Mouse (Mus musculus): ENCODE results near the gene Nsmce1. TPM values are rescaled to one million over a fixed set of nuclear protein-coding genes. Genes with fewer than 3 reads are reported as not detected.

The Nsmce1 gene
- polyA plus RNA-seq (2015; fragmentation: Nextera tagmentation; extraction: Ambion mirVana): 105 and 110 TPM in 2 replicates

DNA sequence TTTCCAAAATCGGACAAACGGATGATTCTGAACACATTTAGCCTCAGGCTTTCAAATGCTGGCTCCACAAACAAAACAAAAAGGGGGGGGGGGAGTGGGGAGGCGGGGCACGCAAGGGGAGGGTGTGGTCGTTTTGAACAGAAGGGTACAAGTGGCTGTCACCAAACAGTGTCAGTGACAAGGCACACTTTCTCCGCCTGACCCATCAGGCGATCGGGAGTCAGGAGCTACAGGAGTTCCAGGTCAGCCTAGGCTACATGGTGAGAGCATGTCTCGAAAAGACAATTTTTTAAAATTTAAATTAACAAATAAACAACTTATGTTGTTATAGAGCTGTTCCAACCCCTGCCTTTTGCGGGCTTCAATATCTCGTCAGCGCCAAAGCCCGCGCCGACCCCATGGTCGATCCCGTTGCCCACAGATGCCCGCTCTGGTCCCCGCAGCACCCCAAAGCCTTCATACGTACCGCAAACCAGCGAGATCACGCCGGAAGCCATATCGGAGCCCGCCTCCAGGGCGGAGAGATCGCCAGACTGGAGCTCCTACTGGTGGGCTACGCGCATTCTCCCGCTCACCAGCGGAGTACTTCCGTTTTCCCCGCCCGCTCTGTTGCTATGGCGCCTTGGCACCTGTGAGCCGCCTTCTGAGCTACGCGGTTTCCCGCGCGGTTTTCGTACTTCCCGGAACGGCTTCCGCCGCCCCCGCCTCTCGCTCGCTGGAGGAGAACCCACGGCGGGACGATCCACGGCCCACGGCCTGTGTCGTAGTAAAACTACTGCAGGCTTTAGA lies at the start of gene Nsmce1:
Nsmce1 (minus strand) TSS at position 650 of the 789 bp plus-strand sequence.
- Histone ChIP-seq H3K4me3 (replicated peaks) (peak within 1 kb of the TSS; percentile 65), H3K9me3 (replicated peaks) (no peaks in the 10 kb centered on the region), H3K9ac (peak within 1 kb of the TSS; percentile 60), H3K4me2 (replicated peaks) (peak within 1 kb of the TSS; percentile 66), H3K4me1 (peaks cover 14% of the 10 kb centered on the region), H3K27me3 (no peaks in the 10 kb centered on the region), H3K27ac (replicated peaks) (peak within 1 kb of the TSS; percentile 84), H3K36me3 (peaks cover 2% of the 10 kb centered on the region; the same call in 1 of the 2 replicates)
- WGBS: under 1% methylated on average over 56 of the region's 56 CpGs
- ATAC-seq (ENCODE audit: insufficient number of reproducible peaks, low FRiP score, low TSS enrichment, low read depth): peak; percentile 98

DNA sequence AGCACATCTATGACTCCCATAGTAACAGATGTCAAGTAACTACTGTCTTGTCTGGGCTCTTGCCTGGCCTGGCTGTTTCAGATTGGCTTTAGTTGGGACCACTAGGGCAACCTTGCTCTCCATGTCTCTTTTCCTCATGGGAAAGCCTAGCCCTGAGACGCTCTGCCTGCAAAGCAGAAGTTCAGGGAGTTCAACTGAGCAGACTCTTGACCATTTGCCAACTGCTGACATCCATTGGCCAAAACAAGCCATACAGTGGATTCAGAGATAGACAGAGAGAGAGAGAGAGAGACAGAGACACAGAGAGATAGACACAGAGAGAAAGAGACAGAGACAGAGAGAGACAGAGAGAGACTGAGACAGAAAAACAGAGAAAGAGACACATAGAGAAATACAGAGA lies 49.6 kb upstream of the Nsmce1 start:
- WGBS: 89% methylated on average over 1 of the region's 1 CpGs
- Histone ChIP-seq H3K27ac (replicated peaks) (no peak overlapping the region), H3K4me2 (replicated peaks) (no peak overlapping the region), H3K4me3 (replicated peaks) (no peak overlapping the region), H3K27me3 (no peaks in the 10 kb centered on the region), H3K36me3 (no peaks in the 10 kb centered on the region), H3K4me1 (0 out of 2 replicates have a peak, but pooled peaks cover 5% of the 10 kb centered on the region), H3K9me3 (replicated peaks) (no peaks in the 10 kb centered on the region), H3K9ac (no peak overlapping the region)
- ATAC-seq (ENCODE audit: insufficient number of reproducible peaks, low FRiP score, low TSS enrichment, low read depth): no peak

DNA sequence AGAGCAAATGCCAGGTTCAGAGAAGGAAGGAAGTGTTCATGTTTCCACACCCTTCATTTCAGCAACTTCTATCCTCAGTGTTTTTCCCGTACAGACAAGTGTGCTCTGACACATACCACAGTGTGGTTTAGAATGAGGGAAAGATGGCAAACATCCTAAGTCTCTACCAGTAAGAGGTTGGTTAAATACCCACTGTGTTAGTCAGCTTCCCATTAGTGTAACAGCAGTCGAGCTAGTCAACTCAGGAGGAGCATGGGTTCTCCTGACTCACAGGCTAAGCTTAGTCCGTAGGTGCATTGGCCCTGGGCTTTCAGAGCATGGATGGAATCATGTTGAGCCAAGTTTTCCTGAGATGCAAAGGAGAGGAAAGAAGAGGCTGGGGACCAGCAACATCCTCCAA lies 48.0 kb upstream of the Nsmce1 start:
- Histone ChIP-seq H3K27ac (replicated peaks) (no peak overlapping the region), H3K4me1 (0 out of 2 replicates have a peak, but pooled peaks cover 5% of the 10 kb centered on the region), H3K4me3 (replicated peaks) (no peak overlapping the region), H3K9ac (no peak overlapping the region), H3K27me3 (no peaks in the 10 kb centered on the region), H3K4me2 (replicated peaks) (no peak overlapping the region), H3K36me3 (no peaks in the 10 kb centered on the region), H3K9me3 (replicated peaks) (0 out of 2 replicates have a peak, but pooled peaks cover 3% of the 10 kb centered on the region)
- ATAC-seq (ENCODE audit: insufficient number of reproducible peaks, low FRiP score, low TSS enrichment, low read depth): no peak
- 79% methylated on average over 3 of the region's 3 CpGs for WGBS

DNA sequence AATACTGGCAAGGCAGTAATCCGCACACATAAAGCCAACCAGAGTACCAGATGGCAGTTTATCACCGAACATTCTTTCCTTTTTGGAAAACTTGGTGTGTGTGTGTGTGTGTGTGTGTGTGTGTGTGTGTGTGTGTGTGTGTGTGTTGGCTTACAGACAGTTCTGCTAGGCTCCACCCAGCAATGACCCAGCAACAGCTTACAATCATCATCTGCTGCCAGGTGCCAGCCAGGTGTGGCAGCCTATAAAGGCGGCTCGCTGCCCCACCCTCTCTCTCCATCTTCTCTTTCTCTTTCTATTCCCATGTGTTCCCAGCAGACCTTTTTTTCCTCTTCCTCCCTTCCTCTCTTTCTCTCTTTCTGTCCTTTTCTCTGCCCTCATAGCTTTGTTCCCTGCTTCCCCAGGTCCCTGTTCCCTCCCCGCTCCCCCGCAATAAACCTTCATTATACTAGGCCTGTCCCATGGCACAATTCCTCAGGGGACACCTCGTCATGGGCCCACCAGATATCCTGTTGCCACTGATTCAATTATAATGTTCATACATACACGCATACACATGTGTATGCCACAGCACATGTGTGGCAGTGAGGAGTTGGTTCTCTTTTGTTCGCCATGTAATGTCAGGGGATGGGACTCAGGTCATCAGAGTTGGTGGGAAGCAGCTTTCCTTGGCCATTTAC lies 36.6 kb upstream of the Nsmce1 start:
- Histone ChIP-seq H3K9me3 (replicated peaks) (no peaks in the 10 kb centered on the region), H3K4me3 (replicated peaks) (no peak overlapping the region), H3K9ac (no peak overlapping the region), H3K36me3 (no peaks in the 10 kb centered on the region), H3K27ac (replicated peaks) (no peak overlapping the region), H3K4me2 (replicated peaks) (no peak overlapping the region), H3K4me1 (no peaks in the 10 kb centered on the region), H3K27me3 (no peaks in the 10 kb centered on the region)
- 86% methylated on average over 9 of the region's 9 CpGs for WGBS
- no peak for ATAC-seq (ENCODE audit: insufficient number of reproducible peaks, low FRiP score, low TSS enrichment, low read depth)

DNA sequence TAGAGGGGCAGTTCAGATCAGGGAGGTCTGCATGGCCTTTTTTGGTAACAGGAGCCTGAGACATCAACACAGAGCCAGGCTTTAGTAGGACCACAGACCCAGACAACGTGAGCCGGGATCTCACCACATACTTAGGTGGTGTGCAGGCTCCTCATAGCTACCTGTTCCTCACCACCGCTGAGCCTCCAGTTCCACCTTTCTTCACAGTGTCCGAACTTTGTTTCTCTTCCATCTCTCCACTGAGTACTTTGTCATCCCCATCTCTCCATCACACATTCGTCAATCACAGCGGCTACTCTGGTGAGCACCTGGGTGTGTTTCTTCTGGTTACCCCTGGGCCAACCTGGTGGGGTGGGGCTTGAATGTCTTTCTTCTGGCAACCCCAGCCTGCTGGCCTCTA lies 35.8 kb upstream of the Nsmce1 start:
- ATAC-seq (ENCODE audit: insufficient number of reproducible peaks, low FRiP score, low TSS enrichment, low read depth): no peak
- Histone ChIP-seq H3K9me3 (replicated peaks) (no peaks in the 10 kb centered on the region), H3K4me3 (replicated peaks) (no peak overlapping the region), H3K36me3 (no peaks in the 10 kb centered on the region), H3K9ac (no peak overlapping the region), H3K4me2 (replicated peaks) (no peak overlapping the region), H3K27me3 (no peaks in the 10 kb centered on the region), H3K27ac (replicated peaks) (no peak overlapping the region), H3K4me1 (no peaks in the 10 kb centered on the region)
- 87% methylated on average over 6 of the region's 6 CpGs for WGBS

DNA sequence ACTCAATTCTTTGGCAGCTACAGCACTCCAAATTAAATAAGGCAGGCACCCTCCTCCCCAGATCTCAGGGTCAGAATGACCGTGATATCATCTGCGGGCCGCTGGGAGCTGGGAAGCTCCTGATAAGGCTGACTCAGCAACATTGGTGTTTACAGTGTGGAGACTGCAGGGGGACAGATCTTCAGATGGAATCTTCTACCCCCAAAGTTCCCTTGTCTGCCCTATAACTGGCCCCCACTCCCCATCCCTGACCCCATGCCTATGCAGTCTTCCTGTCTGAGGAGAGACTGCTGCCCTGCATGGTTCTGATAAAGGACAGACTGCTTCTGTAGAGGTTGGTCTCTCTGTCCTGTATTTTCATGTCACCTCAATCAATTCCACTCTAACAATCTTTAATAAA lies 31.7 kb upstream of the Nsmce1 start:
- Histone ChIP-seq H3K9ac (no peak overlapping the region), H3K27me3 (no peaks in the 10 kb centered on the region), H3K4me2 (replicated peaks) (no peak overlapping the region), H3K27ac (replicated peaks) (no peak overlapping the region), H3K36me3 (no peaks in the 10 kb centered on the region), H3K4me1 (no peaks in the 10 kb centered on the region), H3K9me3 (replicated peaks) (no peaks in the 10 kb centered on the region), H3K4me3 (replicated peaks) (no peak overlapping the region)
- ATAC-seq (ENCODE audit: insufficient number of reproducible peaks, low FRiP score, low TSS enrichment, low read depth): no peak
- 69% methylated on average over 3 of the region's 3 CpGs for WGBS

DNA sequence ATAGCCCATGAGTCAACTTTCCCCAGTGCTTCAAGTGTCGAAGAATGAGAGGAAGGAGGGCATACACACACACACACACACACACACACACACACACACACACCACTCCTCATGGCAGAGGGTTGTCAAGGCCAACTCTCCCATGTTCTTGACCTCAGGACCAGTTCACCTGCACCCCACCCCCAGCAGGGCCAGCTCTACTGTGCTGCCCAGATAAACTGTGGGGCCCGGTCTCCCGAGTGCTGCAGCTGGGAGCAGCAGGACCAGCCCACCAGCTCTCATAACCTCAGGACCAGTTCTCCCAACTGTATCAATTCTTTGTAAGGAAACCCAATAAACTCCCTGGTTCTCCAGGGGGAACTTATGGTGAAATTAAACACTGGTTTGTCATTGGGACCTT lies 28.3 kb upstream of the Nsmce1 start:
- Histone ChIP-seq H3K9ac (no peak overlapping the region), H3K27ac (replicated peaks) (no peak overlapping the region), H3K36me3 (no peaks in the 10 kb centered on the region), H3K4me2 (replicated peaks) (no peak overlapping the region), H3K4me1 (peaks cover 18% of the 10 kb centered on the region), H3K9me3 (replicated peaks) (no peaks in the 10 kb centered on the region), H3K4me3 (replicated peaks) (no peak overlapping the region), H3K27me3 (no peaks in the 10 kb centered on the region)
- no peak for ATAC-seq (ENCODE audit: insufficient number of reproducible peaks, low FRiP score, low TSS enrichment, low read depth)
- 89% methylated on average over 3 of the region's 3 CpGs for WGBS

DNA sequence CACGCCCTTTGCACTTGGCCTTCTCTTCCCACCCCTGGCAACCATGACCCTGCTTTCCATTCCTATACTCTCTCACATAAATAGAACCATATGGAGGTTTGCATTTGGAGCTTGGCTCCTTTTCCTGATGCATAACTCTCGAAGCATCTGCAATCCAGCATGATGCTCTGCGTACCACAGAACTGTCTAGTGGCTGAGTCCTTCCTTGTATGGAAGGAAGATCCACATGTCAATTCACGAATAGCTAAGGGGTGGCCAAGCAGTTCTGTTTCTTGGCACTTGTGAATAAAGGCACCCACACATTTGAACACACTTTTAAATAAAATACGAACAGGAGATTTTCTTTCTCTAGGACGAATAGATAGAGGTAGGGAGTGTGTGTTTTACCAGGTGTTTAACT lies 26.1 kb upstream of the Nsmce1 start:
- no peak overlapping the region; the same call in 1 of the 2 replicates for H3K27ac ChIP-seq (replicated peaks)
- 41% methylated on average over 6 of the region's 6 CpGs for WGBS
- no peak for ATAC-seq (ENCODE audit: insufficient number of reproducible peaks, low FRiP score, low TSS enrichment, low read depth)
- no peak overlapping the region for H3K4me2 ChIP-seq (replicated peaks)
- H3K36me3 ChIP-seq: no peaks in the 10 kb centered on the region
- H3K4me3 ChIP-seq (replicated peaks): no peak overlapping the region
- H3K27me3 ChIP-seq: no peaks in the 10 kb centered on the region
- peaks cover 18% of the 10 kb centered on the region for H3K4me1 ChIP-seq
- H3K9me3 ChIP-seq (replicated peaks): no peaks in the 10 kb centered on the region
- H3K9ac ChIP-seq: no peak overlapping the region

DNA sequence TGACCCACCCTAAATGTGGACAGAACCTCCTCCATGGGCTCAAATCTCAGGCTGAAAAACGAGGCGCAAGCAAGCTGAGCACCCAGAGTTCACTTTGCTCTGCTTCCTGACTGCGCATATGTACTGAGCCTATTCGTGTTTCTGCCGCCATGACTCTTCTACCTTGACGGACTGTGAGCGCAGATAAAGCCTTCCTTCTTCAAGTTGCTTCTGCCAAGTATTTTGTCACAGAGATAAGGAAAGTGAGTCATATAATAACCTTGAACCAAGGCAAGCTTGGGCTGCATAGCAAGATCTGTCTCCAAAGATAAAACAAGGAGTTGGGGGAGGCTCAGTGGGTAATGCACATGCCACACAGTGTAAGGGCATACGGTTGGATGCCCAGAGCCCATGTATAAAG lies 25.3 kb upstream of the Nsmce1 start:
- ATAC-seq (ENCODE audit: insufficient number of reproducible peaks, low FRiP score, low TSS enrichment, low read depth): no peak
- Histone ChIP-seq H3K36me3 (no peaks in the 10 kb centered on the region), H3K27ac (replicated peaks) (no peak overlapping the region; the same call in 1 of the 2 replicates), H3K9me3 (replicated peaks) (no peaks in the 10 kb centered on the region), H3K4me3 (replicated peaks) (no peak overlapping the region), H3K9ac (no peak overlapping the region), H3K4me1 (peaks cover 18% of the 10 kb centered on the region), H3K27me3 (no peaks in the 10 kb centered on the region), H3K4me2 (replicated peaks) (no peak overlapping the region)
- 90% methylated on average over 8 of the region's 8 CpGs for WGBS

DNA sequence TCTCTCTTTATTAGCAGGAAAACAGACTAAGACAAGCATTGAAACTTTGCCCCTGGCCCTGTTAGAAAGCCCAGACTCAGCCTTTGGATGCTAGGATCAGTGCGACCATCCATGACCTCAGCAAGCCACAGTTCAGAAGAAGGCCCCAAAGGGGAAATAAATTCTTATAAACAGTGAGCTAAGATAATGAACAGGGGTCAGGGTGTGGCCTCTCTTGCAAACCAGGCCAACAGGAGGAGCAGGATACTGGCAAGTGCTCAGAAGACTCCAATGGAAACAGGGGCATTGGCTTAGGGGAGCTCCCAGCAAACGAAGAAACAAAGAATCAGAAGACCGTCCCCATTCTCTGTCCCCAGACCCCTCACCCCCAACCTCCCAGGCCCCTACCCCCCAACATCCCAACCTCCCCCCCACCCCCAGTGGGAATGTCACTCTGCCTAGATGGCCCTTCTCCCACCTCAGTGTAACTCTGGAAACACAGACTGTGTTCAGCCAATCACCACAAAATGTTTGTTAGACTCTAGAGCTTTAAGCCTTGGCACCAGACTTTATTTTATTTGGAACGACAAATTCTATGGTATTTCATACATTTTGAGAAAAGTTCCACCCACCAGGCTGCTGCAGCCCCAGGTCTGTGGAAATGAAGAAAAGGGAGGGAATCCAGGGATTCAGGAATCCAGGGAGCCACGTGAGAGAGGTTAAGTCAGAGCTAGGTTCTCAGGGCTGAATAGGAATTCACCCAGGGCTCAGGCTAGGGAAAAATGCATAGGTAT lies 23.9 kb upstream of the Nsmce1 start:
- WGBS: 60% methylated on average over 5 of the region's 5 CpGs
- Histone ChIP-seq H3K4me2 (replicated peaks) (no peak overlapping the region), H3K4me3 (replicated peaks) (no peak overlapping the region), H3K36me3 (no peaks in the 10 kb centered on the region), H3K9ac (no peak overlapping the region), H3K4me1 (peaks cover 18% of the 10 kb centered on the region), H3K9me3 (replicated peaks) (no peaks in the 10 kb centered on the region), H3K27me3 (no peaks in the 10 kb centered on the region), H3K27ac (replicated peaks) (peak overlapping the region; percentile 69)
- no peak; the same call in 1 of the 2 replicates for ATAC-seq (ENCODE audit: insufficient number of reproducible peaks, low FRiP score, low TSS enrichment, low read depth)

DNA sequence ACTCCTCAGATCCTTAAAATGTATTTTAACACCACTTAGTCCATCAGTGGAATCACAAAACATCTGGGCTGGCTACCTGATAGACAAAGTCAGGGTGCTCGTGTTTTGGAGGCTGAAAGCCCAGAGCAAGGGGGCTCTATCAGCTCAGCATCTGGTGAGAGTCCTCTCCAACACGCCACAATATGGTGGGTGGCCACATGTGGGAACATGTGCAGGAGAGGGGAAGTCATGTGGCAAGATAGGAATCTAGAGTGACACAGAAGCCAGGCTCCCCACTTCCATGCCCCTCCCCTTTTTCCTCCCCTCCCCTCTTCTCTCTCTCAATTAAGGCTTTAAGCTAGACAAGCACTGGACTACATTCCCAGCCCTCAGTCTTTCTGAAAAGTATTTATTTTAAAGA lies 20.5 kb upstream of the Nsmce1 start:
- Histone ChIP-seq H3K36me3 (no peaks in the 10 kb centered on the region), H3K4me2 (replicated peaks) (no peak overlapping the region), H3K9me3 (replicated peaks) (no peaks in the 10 kb centered on the region), H3K9ac (no peak overlapping the region), H3K4me1 (peaks cover 12% of the 10 kb centered on the region), H3K27me3 (no peaks in the 10 kb centered on the region), H3K27ac (replicated peaks) (no peak overlapping the region), H3K4me3 (replicated peaks) (no peak overlapping the region)
- ATAC-seq (ENCODE audit: insufficient number of reproducible peaks, low FRiP score, low TSS enrichment, low read depth): no peak
- 32% methylated on average over 2 of the region's 2 CpGs for WGBS
